Mouse (Mus musculus): ENCODE measurements around the gene Srrm4.

The Srrm4 gene

DNA sequence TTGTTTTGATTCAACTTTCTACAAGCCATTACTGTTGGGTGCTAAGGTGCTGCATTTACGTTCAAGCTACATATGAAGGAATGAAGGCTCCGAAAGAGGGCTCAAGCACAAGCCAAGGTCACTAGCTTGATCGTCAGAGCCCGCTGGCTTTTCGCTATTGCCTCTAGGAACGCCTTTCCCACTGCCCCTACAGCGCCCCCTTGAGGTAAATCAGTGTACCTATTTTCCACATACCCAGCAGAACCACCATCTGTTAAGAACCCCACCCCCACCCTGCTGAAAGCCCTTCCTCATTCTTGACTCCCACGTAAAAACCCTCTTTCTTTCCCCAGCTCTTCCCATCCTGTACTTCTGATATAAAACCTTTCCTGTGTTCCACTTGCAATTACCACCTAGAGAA is 35.0 kb downstream of the Srrm4 start:
- ATAC-seq (ENCODE audit: insufficient number of reproducible peaks, low FRiP score, low TSS enrichment): no peak

DNA sequence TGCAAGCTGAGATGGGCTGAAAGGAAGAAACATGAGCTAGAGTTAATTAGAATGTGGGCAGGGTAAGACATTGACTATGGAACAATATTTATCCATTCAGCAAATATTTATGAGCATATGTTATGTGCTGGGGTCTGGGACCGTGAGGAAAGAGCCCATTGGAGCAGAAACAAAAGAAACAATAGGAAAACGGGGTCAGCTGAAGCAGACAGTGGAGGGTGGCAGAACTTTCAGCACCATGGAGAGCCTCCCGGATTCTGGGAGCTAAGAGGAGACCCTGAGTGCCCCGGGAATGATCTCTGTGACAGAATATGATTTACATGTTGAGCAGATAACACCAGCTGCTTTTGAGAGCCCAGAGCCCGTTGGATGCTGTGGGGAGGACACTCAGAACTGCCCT is 37.7 kb downstream of the Srrm4 start:
- ATAC-seq (ENCODE audit: insufficient number of reproducible peaks, low FRiP score, low TSS enrichment): no peak

DNA sequence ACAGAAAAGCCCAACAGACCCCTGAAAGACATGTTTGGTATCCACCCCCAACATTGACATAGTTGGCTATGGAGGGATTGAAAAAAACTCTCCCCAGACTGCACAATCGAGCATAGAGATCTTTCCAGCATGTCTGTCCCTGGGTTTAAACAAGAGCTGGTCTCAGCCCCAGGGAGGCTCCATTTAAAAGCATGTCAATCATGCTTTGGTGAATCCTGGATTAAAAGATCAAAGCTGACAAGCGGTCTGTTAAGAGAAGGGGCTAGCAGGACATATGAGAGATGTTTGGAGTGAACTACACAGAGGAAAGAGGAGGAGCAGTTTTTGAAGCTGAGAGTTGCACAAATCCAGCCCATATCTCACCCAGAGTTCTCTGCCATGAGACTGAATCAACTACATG is 38.5 kb downstream of the Srrm4 start:
- no peak for ATAC-seq (ENCODE audit: insufficient number of reproducible peaks, low FRiP score, low TSS enrichment)

DNA sequence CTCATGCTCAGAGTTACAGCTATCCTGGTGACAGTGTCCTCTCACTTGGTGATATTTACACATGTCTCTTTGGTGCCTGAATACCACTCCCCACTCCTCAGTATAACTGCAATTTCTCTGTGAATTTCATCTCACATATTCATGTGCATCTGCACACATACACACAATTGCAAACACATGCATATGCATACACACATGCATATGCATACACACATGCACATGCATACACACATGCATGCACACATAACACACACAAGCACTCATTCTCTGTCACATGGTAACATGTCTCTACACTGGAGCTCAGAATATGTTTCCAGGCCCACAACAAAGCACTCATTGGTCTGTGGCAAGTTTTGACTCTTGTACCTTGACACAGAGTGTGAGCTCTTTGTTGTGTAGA is 39.0 kb downstream of the Srrm4 start:
- ATAC-seq (ENCODE audit: insufficient number of reproducible peaks, low FRiP score, low TSS enrichment): no peak

DNA sequence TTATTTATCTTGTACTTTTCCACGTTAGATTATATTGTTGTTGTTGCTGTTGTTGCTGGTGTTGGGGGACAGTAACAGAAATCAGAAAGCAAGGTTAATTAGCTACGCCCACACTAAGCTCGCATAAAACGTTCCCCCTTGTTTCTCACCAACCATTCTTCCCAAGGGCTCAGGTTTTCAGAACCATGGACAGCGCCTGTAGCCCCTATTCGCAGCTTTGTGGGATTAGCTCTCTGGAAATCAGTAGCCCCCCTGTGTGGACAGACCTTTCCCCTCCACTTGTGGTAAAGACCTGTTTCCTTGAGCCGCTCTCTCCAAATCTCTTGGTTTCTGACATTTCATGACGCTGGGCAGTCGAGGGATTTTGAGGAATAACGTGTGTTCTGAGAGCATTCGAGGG is 45.9 kb downstream of the Srrm4 start:
- ATAC-seq (ENCODE audit: insufficient number of reproducible peaks, low FRiP score, low TSS enrichment): no peak

DNA sequence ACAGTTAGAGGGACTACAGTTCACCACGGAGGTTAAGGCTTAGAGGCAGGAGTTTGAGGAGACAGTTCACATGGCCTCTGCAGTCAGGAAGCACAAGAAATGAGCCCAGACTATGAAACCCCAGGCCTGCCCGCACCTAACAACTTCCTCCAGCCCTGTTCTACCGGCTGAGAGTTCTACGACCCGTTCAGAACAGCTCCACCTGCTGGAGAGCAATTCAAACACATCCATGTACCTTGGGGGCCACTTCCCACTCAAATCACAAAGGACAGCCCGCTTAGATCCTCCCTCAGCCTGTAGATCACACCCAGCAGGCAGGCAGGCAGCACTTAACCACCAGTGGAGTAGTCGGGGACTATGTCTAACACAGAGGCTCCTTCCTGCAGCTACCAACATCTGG is 49.3 kb downstream of the Srrm4 start:
- no peak for ATAC-seq (ENCODE audit: insufficient number of reproducible peaks, low FRiP score, low TSS enrichment)

DNA sequence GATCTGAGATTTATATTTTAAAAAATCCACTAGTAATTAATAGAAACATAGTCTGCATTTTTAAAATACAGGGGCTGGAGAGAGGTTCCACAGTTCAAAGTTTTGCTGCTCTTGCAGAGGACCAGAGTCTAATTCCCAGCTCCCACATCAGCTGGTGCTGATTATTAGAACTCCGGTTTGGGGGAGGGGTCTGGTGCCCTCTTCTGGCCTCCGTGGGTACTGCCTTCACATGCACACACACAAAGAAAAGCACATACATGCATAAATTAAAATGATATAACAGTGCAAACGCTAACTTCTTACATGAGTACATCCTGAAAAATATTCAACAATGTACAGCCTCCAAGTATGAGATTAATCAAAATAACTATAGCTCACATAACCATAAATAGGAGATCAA is 50.5 kb downstream of the Srrm4 start:
- ATAC-seq (ENCODE audit: insufficient number of reproducible peaks, low FRiP score, low TSS enrichment): no peak

DNA sequence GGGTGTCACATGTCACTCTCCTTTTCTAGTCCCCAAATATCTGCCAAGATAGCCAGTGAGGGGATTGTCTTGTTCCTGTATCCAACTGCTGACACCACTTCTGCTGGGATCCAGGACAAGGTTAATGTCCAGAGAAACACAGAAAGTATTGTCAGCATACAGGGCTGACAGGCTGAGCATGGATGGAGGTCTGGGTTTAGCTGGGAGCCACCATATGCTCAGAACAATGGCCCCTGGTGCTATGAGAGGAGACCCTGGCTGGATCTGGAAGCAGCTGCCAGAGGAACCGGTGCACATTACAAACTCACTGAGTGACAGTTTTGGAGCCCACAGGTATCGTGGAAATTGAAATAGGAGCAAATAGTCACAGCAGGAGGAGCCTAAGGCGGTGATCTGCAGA is 52.3 kb downstream of the Srrm4 start:
- no peak for ATAC-seq (ENCODE audit: insufficient number of reproducible peaks, low FRiP score, low TSS enrichment)

DNA sequence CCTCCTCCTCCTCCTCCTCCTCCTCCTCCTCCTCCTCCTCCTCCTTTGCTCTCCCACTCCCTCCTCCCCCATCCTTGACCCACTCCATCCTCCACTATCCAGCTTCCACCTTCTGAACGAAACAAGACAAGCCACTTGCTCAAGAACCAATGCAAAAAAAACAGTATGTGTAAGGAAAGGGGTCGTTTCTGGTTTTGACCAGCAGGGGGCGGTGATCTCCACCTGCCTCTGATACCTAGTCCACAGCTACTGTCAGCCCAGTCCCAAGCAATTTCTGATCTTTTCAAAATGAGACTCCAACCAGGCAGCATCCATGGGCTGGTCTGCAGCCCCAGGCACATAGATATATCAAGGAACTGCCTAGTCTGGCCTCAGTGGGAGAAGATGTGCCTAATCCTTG is 53.1 kb downstream of the Srrm4 start:
- no peak for ATAC-seq (ENCODE audit: insufficient number of reproducible peaks, low FRiP score, low TSS enrichment)

DNA sequence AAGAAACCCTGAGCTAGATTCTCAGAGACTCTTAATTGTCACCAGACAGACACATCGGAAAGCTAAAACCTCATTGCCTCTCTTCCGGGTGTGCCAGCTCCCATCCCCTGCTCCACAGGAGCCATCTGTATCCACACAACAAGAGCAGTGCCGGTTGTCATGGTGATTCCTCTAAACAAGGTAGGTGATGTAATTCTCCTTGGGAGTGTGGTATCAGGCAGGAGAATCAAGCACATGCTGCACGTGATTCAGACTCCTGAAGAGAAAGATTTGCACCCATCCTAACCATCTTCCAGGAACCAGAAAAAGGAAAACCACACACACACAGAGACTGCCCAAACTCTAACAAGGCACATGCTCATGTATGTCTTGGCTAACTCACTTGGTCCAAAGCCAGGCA is 65.3 kb downstream of the Srrm4 start:
- peak; percentile 85; the same call in 1 of the 2 replicates for ATAC-seq (ENCODE audit: insufficient number of reproducible peaks, low FRiP score, low TSS enrichment)

DNA sequence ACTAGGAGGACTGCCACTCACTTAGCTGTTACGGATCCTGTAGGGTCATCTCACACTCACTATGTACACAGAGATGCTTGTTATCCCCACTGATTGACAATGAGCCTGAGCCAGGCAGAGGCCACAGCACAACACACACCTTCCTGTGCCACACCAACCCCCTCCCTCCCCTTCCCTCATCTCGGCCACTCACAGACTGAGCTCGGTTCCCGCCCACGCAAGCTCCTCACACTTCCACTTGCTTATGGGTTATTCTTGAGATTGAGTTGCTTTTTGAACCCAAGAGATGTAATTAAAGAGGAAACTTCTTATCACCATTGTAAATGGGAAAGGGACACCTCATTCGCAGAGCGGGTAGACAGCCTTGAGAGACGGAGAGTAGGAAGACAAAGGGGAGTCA is 66.3 kb downstream of the Srrm4 start:
- ATAC-seq (ENCODE audit: insufficient number of reproducible peaks, low FRiP score, low TSS enrichment): no peak

DNA sequence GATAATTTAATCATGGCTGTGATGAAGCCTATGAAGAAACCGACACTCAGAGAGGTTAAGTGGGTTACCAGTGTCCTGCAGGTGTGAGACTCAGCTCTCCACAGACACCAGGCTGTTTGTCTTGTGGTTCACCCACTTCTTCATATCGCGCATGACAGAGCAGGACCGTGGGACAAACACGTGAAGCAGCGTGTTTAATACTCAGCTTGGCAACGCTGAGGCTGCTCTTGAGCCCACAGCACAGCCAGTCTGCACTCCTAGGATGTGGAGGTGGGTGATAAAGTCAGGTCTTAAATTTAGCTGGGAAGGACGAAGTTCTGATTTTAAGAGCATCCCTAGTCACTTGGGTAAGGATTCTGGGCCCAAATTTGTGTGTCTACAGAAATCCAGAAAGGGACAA is 68.1 kb downstream of the Srrm4 start:
- no peak for ATAC-seq (ENCODE audit: insufficient number of reproducible peaks, low FRiP score, low TSS enrichment)

DNA sequence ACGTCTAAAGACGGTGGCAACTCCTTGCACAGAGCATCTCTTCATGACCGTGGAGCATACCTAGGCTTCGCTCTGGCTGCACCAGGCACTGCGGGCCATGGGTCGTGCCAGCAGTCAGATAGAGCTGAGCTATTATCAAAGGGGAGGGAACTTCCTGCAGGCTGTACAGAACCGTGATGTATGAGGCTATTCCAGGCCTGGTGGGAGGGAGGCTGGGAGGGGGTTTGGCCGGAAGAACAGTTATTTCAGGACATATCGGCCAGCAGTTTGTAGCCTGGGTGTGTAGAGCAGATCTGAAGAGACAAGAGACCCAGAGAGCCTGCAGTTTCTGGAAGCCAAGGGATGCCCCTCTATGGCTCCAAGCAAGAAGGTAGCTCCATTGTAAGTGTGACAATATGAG is 68.5 kb downstream of the Srrm4 start:
- no peak for ATAC-seq (ENCODE audit: insufficient number of reproducible peaks, low FRiP score, low TSS enrichment)

DNA sequence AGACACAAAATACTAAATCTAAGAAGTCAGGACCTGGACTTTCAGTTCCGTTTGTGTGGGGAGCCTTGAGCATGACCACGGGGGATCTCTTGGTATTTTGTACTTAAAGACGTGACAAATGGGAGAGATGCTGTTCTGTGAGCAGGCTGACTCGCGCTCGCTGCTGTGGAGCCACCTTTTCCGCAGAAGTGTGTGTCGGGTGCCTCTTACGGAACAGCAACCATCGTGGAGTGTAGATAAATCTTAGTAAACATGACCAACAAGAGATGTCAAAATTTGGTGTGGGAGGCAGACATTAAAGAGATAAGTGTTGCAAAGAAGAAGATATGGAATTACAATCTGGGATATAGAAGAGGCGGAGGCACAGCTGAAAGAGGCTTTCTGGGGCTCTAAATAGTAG is 69.3 kb downstream of the Srrm4 start:
- no peak for ATAC-seq (ENCODE audit: insufficient number of reproducible peaks, low FRiP score, low TSS enrichment)

DNA sequence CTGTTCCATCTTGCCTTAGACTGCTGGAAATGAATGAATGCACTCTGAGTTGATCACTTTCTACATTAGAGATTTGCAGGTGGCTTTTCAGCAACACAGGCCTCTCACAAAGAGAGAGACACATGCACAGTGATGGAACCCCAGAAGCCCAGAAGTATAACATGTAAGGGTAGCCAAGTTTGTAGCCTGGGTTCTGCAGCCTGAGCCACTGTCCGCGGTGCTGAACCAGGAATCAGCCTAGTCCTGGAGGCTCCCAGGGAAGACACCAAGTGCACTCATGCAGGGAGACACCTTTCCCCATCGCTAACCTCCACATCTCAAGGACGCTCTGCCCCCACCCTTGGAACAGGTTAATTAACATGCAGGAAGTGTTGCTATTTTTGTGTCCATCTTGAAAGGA is 73.6 kb downstream of the Srrm4 start:
- no peak for ATAC-seq (ENCODE audit: insufficient number of reproducible peaks, low FRiP score, low TSS enrichment)

DNA sequence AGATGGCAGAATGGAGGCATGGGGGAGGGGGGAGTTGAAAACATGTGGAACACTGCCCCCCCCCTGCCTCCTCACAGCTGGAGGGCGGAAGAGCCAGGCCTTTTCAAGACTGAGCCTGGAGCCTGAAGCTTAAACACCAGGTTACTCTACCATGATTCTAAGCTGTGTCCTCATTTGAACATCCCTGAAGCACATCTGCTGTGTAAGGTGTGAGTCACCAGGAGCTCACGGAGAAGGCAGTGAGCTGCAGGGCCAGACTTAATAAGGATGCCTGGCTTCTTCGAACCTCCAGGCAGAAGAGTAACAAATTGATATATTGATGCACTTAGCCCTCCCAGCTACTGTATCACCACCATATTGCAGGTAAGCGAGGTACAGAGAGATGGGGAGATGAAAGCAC is 79.5 kb downstream of the Srrm4 start:
- no peak for ATAC-seq (ENCODE audit: insufficient number of reproducible peaks, low FRiP score, low TSS enrichment)

DNA sequence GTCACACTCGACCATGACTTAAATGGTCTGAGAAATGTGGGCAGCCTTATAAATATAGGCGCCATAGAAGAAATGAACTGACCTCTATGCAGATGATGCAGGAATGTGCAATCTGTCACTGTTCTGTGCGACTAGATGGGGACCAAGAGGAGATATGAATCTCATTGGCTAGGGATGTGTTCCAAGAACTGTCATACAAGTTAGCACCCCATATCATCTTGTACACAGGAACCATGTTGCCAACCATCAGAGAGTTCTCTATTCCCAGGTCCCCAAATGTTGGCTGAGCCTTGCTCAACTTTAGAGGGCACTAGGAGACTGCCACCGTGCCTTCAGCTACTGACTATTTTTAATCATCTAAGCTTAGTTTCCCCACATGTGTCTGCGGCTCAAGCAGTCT is 81.4 kb downstream of the Srrm4 start:
- no peak for ATAC-seq (ENCODE audit: insufficient number of reproducible peaks, low FRiP score, low TSS enrichment)

DNA sequence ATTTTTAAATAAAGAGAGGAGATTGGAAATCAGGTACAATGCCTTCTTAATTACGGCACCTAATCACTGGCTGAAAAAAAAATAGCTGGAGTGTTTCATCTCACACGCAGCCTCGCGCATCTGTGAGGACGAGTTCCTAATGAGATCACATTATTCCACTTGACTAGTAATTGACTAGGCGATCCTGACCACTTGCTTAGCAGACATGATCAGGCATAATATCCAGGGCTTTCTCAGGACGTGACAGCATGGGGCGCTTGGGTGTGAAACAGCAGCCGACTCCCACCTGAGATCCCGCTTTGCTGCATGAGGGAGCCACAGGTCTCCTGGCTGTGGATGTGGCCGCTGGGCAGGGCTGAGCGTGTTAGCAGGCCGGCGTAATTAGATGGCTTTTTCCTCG is 90.3 kb downstream of the Srrm4 start:
- ATAC-seq (ENCODE audit: insufficient number of reproducible peaks, low FRiP score, low TSS enrichment): no peak

DNA sequence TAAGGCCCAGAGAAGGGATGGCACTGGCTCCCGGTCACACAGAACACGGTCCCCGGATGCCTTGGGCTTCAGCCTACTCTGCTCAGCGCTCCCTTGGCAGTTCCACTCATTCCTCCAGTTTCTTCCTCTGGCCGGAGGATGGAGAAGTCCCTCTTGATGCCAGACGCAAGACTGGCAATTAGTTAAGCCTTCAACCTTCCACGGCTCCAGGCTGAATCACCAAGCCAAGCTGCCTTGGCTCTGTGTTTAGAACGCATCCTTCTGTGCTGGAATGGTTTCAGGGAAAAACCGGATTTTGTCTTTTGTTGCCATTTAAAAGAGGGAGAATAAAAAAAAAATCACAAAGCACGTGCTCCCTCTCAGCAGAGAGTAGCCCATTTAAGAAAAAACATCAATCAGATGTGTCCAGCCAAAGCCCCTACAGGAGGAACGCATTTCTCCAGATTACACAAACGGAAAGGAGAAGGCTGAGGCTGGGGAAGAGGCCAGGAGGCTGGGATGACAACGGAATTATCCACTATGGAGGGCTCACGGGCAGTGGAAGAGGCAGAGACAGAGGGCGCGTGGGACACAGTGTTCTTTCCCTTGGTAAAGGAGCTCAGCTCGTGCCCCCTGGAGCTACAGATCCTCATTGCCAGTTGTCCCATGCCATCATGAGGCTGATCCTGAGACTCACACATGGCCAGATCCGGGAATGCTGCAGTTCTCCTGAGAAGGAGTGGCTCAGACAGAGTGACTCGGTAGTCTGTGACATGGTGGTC is 92.6 kb downstream of the Srrm4 start:
- ATAC-seq (ENCODE audit: insufficient number of reproducible peaks, low FRiP score, low TSS enrichment): peak; percentile 37; the same call in 1 of the 2 replicates

DNA sequence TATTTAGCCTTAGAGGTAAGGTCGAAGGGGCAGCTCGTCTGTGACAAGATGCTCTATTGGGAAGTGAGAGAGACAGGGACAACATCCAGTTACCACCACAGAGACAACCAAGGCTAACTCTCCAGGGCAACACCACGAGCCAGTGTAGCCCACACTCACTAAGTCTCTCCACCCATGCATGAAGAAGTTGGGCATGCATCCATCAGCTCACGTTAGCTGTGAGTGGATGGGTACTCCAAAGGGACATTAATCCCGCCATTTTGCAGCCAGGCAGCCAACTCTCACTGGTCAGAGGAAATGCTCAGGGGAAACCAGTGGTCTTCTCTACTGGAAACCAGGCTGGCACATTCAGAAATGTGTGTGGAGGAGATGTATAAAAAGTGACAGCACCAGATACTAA is 93.8 kb downstream of the Srrm4 start:
- ATAC-seq (ENCODE audit: insufficient number of reproducible peaks, low FRiP score, low TSS enrichment): no peak

DNA sequence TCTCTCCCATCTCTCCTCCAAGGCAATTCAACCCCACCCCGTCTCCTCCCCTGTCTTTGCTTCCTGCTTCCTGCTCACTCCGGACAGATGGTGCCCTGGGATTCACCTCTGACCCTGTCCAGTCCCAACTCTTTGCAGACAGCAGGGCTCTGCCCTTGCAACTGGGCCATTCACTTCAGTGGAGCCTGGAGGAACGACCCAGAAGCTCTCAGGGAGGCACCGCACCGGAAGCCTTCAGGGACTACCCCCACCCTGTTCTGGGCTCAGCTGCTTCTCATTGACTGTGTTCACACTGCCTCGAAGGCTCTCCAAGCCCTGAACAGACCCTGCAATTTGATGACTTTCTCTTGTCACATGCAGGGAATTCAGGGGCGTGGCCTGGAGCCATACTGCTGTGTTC is 94.4 kb downstream of the Srrm4 start:
- no peak for ATAC-seq (ENCODE audit: insufficient number of reproducible peaks, low FRiP score, low TSS enrichment)

DNA sequence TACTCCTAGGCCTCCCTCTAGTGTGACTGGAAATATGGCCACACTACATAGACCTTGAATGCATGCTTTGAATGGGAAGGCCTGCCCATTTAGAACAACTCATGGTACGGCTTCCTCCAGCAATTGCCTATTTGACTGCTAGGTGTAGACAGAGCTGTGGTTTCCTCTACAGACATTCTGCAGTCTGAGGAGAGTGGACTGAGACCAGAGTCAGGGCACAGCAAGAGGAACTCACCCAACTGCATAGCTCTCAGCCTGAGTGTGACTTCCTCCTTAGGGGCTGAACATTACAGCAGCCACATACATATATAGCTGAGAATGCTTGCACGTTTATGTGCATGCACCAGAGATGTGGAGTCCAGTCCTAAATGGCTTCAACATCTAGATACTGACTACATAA is 94.9 kb downstream of the Srrm4 start:
- no peak for ATAC-seq (ENCODE audit: insufficient number of reproducible peaks, low FRiP score, low TSS enrichment)

DNA sequence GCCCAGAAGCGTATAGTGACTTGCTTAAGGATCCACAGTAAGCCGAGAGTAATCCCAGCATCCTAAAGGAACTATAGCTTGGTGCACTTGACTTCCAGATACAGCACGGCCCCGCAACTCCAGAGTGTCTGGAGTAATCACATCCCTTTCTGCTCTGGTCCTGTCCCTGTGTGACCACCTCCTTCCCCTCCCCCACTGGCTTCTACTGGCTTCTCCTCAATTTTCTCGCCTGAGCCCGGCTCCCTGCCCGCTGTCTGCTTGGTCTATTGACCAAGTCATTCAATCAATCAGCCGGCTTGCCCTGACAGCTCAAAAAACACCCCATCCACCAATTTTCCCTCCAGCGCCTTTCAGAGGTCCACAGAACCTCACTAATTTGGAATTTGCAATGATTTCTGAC is 96.2 kb downstream of the Srrm4 start:
- ATAC-seq (ENCODE audit: insufficient number of reproducible peaks, low FRiP score, low TSS enrichment): no peak
